Mouse (Mus musculus) limb, embryonic 13.5 days (tissue): Measurements from ENCODE around the gene Gtf2f2. TPM values are rescaled to one million over a fixed set of nuclear protein-coding genes. Genes with fewer than 3 reads are reported as not detected.

Source experiments
- ATAC-seq: fragments of 200-750 bp; cut with Nextera tagmentation; 2 replicates; pipeline ENCODE4 v1.8.0; 2017; ENCODE audit warnings: low read depth, moderate number of reproducible peaks, moderate TSS enrichment; ENCODE audit not compliant: low FRiP score
- H3K27ac ChIP-seq: fragments of 300-500 bp; sonication (generic); 2 replicates; pipeline ENCODE4 v1.5.1; 2015; ENCODE audit warnings: inconsistent platforms, mild to moderate bottlenecking, moderate library complexity
- H3K27me3 ChIP-seq: fragments of 300-500 bp; sonication (generic); 2 replicates; pipeline ENCODE4 v1.6.1; 2015; ENCODE audit warnings: mild to moderate bottlenecking, inconsistent platforms
- H3K36me3 ChIP-seq: fragments of 300-500 bp; sonication (generic); 2 replicates; pipeline ENCODE4 v1.6.1; 2015; ENCODE audit warnings: inconsistent platforms, mild to moderate bottlenecking, moderate library complexity
- H3K4me1 ChIP-seq: fragments of 300-500 bp; sonication (generic); 2 replicates; pipeline ENCODE4 v1.6.1; 2015; ENCODE audit warnings: inconsistent platforms
- H3K4me2 ChIP-seq: fragments of 300-500 bp; sonication (generic); replicated peaks from 2 replicates; pipeline ENCODE4 v1.6.1; 2015; ENCODE audit warnings: inconsistent platforms, mild to moderate bottlenecking, moderate library complexity
- H3K4me3 ChIP-seq: fragments of 300-500 bp; sonication (generic); 2 replicates; pipeline ENCODE4 v1.5.1; 2015; ENCODE audit warnings: moderate library complexity, mild to moderate bottlenecking, inconsistent platforms
- H3K9ac ChIP-seq: fragments of 300-500 bp; sonication (generic); 2 replicates; pipeline ENCODE4 v1.6.1; 2015; ENCODE audit warnings: mild to moderate bottlenecking, inconsistent platforms
- H3K9me3 ChIP-seq: fragments of 300-500 bp; sonication (generic); 2 replicates; pipeline ENCODE4 v1.6.1; 2016; ENCODE audit warnings: inconsistent platforms
- WGBS: fragments of 180-500 bp; shearing (Covaris S2); methylation state at CpG from one replicate; pipeline ENCODE4 v1.1.7; 2015; 5-methylcytosine and 5-hydroxymethylcytosine counted together
- polyA plus RNA-seq: library from polyadenylated mRNA; unstranded; fragments of >200 nt; fragmentation: Nextera tagmentation; extraction: Ambion mirVana; gene quantifications from 2 replicates; pipeline ENCODE4 v1.2.1, GENCODE M21; 2015

The Gtf2f2 gene
- 41.4 TPM in 2 replicates for polyA plus RNA-seq

DNA sequence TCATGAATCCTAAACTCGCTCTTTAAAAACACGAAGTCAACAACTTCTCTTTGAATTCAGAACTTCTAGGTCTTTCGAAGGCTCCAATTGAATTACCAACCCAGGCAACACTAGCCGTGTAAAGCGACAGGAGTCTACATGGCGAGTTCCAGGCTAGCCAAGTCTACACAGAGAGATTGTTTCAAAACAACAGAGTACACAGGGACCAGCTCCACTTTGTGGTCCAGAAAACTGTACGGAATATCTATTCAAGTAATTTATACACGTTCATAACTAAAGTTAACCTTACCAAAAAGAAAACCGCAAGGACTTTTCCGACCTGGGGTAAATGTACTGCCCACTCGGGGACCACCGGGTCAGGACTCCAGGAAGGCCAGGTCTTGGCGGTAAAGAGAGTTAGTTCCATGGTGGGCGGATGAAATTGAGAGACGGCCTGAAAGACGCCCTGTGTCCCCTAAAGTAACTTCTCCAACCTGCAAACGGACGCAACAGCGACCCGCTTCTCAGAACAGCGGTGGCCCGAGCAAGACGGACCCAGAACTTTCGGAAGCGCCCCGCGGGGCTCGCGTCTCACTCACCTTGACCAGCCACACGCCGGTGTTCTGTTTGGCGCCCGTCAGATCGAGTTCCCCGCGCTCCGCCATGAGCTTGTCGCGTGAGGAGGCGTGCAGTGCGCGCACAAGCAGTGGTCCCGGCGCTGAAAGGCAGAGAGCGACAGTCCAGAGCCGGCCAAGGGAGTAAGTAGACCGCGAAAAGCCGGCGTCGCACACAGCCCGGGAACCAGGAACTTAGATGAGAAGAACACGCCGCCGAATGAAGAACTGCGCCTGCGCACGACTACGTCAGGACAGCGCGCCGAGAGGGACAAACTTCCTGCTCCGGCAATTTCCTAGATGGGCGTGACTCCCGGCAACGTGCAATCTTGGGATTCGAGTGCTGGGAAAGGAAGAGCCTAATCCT lies at the start of gene Gtf2f2:
Gene Gtf2f2 (minus strand): TSS at position 764 of the 960 bp plus-strand sequence.
- Histone ChIP-seq H3K9me3 (no peaks in the 10 kb centered on the region), H3K27ac (peak within 1 kb of the TSS; percentile 81), H3K4me2 (peak within 1 kb of the TSS; percentile 83), H3K4me3 (peak within 1 kb of the TSS; percentile 93), H3K4me1 (peaks cover 22% of the 10 kb centered on the region), H3K9ac (peak within 1 kb of the TSS; percentile 88), H3K27me3 (no peaks in the 10 kb centered on the region), H3K36me3 (peaks cover 11% of the 10 kb centered on the region; the same call in 1 of the 2 replicates)
- WGBS: 1% methylated on average over 67 of the region's 67 CpGs
- ATAC-seq: peak; percentile 89

- no peak overlapping the region for H3K4me2 ChIP-seq
- H3K4me1 ChIP-seq: peaks cover 1% of the 10 kb centered on the region; the same call in 1 of the 2 replicates
- no peak for ATAC-seq
- no peaks in the 10 kb centered on the region for H3K36me3 ChIP-seq
- H3K9ac ChIP-seq: no peak overlapping the region
- H3K4me3 ChIP-seq: no peak overlapping the region
- H3K27ac ChIP-seq: no peak overlapping the region
- H3K27me3 ChIP-seq: no peaks in the 10 kb centered on the region
- WGBS: 73% methylated on average over 5 of the region's 5 CpGs
- H3K9me3 ChIP-seq: no peaks in the 10 kb centered on the region
Measured at GRCm38 (mm10) chr14:76059441-76059840, 48.8 kb upstream of the Gtf2f2 start.

- no peaks in the 10 kb centered on the region for H3K27me3 ChIP-seq
- no peak for ATAC-seq
- H3K4me2 ChIP-seq: no peak overlapping the region
- no peak overlapping the region for H3K4me3 ChIP-seq
- peaks cover 4% of the 10 kb centered on the region; the same call in 1 of the 2 replicates for H3K4me1 ChIP-seq
- WGBS: 87% methylated on average over 11 of the region's 11 CpGs
- H3K27ac ChIP-seq: no peak overlapping the region
- H3K9me3 ChIP-seq: no peaks in the 10 kb centered on the region
- no peak overlapping the region for H3K9ac ChIP-seq
- no peaks in the 10 kb centered on the region for H3K36me3 ChIP-seq
Measured at GRCm38 (mm10) chr14:76053726-76054125, 43.1 kb upstream of the Gtf2f2 start.

GRCm38 (mm10) chr14:76051966-76052365 lies 41.3 kb upstream of the Gtf2f2 start:
- no peak overlapping the region for H3K9ac ChIP-seq
- H3K4me3 ChIP-seq: no peak overlapping the region
- whole genome bisulfite sequencing: 89% methylated on average over 7 of the region's 7 CpGs
- H3K4me2 ChIP-seq: no peak overlapping the region
- peaks cover 4% of the 10 kb centered on the region; the same call in 1 of the 2 replicates for H3K4me1 ChIP-seq
- no peaks in the 10 kb centered on the region for H3K27me3 ChIP-seq
- no peaks in the 10 kb centered on the region for H3K9me3 ChIP-seq
- no peak overlapping the region for H3K27ac ChIP-seq
- no peak for ATAC-seq
- H3K36me3 ChIP-seq: no peaks in the 10 kb centered on the region

- 50% methylated on average over 1 of the region's 1 CpGs for WGBS
- H3K4me1 ChIP-seq: no peaks in the 10 kb centered on the region
Measured at GRCm38 (mm10) chr14:76045767-76046166, 35.1 kb upstream of the Gtf2f2 start.

DNA sequence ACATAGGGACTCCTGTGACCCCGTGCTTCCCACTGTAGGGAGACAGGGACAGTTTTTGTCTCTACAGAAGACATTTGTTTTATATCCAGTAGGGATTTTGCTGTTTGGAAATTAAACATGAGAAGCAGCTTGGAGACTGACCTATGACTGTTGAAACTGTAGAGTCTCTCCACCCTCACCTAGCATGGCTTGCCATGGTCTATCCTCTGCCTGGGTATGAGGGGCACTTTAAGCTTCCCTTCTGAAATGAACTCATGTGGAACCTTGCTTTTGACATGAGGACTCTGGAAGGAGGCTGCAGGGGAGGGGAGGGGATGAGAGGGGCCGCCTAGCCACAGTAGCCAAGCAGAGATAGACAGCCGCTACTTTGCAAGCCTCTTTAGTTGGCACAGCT lies 33.5 kb upstream of the Gtf2f2 start:
- no peak overlapping the region for H3K4me3 ChIP-seq
- no peak overlapping the region for H3K9ac ChIP-seq
- H3K4me1 ChIP-seq: no peaks in the 10 kb centered on the region
- H3K27ac ChIP-seq: no peak overlapping the region
- no peaks in the 10 kb centered on the region for H3K9me3 ChIP-seq
- H3K36me3 ChIP-seq: no peaks in the 10 kb centered on the region
- 70% methylated on average over 3 of the region's 3 CpGs for WGBS
- H3K27me3 ChIP-seq: no peaks in the 10 kb centered on the region
- ATAC-seq: no peak
- no peak overlapping the region for H3K4me2 ChIP-seq

More at GRCm38 (mm10) chr14:76045767-76046166, 35.1 kb upstream of the Gtf2f2 start:
- Histone ChIP-seq H3K27ac (no peak overlapping the region), H3K27me3 (no peaks in the 10 kb centered on the region), H3K9me3 (no peaks in the 10 kb centered on the region), H3K4me2 (no peak overlapping the region), H3K4me3 (no peak overlapping the region), H3K36me3 (no peaks in the 10 kb centered on the region), H3K9ac (no peak overlapping the region)
- ATAC-seq: no peak

GRCm38 (mm10) chr14:76043251-76044163 lies 32.8 kb upstream of the Gtf2f2 start:
- no peak overlapping the region for H3K4me2 ChIP-seq
- no peaks in the 10 kb centered on the region for H3K27me3 ChIP-seq
- no peaks in the 10 kb centered on the region for H3K9me3 ChIP-seq
- H3K27ac ChIP-seq: no peak overlapping the region
- H3K4me1 ChIP-seq: no peaks in the 10 kb centered on the region
- H3K36me3 ChIP-seq: no peaks in the 10 kb centered on the region
- WGBS: 76% methylated on average over 14 of the region's 14 CpGs
- no peak overlapping the region for H3K4me3 ChIP-seq
- no peak for ATAC-seq
- H3K9ac ChIP-seq: no peak overlapping the region

DNA sequence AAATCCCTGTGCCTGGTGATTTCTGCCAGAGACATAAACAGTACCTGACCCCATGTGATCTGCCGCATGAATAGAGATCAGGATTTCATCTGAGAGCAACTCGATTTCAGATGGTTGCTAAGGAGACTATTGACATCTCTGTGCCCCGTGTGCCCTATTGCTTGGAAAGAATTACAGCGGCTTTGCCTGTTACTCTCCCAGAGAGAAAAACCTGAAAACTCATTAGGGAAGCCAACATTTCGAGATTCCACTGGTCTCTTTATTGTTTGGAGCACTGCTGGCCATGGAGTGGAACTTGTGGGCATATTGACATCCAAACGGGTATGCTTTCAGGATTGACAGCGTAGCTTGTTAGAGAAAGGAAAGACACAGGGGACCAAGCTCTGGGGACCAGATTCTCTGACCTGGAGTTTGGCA lies 22.6 kb upstream of the Gtf2f2 start:
- Histone ChIP-seq H3K27me3 (no peaks in the 10 kb centered on the region), H3K4me1 (peaks cover 28% of the 10 kb centered on the region), H3K36me3 (no peaks in the 10 kb centered on the region), H3K4me2 (peak overlapping the region; percentile 30), H3K4me3 (no peak overlapping the region), H3K27ac (no peak overlapping the region), H3K9ac (no peak overlapping the region), H3K9me3 (no peaks in the 10 kb centered on the region)
- WGBS: 19% methylated on average over 7 of the region's 7 CpGs
- ATAC-seq: no peak

GRCm38 (mm10) chr14:76032671-76033136 lies 22.0 kb upstream of the Gtf2f2 start:
- H3K36me3 ChIP-seq: no peaks in the 10 kb centered on the region
- no peak overlapping the region for H3K27ac ChIP-seq
- WGBS: 6% methylated on average over 7 of the region's 7 CpGs
- H3K9ac ChIP-seq: no peak overlapping the region
- no peak; the same call in 1 of the 2 replicates for ATAC-seq
- no peak overlapping the region for H3K4me3 ChIP-seq
- peak overlapping the region; percentile 30 for H3K4me2 ChIP-seq
- H3K4me1 ChIP-seq: peaks cover 28% of the 10 kb centered on the region
- H3K9me3 ChIP-seq: no peaks in the 10 kb centered on the region
- no peaks in the 10 kb centered on the region for H3K27me3 ChIP-seq

DNA sequence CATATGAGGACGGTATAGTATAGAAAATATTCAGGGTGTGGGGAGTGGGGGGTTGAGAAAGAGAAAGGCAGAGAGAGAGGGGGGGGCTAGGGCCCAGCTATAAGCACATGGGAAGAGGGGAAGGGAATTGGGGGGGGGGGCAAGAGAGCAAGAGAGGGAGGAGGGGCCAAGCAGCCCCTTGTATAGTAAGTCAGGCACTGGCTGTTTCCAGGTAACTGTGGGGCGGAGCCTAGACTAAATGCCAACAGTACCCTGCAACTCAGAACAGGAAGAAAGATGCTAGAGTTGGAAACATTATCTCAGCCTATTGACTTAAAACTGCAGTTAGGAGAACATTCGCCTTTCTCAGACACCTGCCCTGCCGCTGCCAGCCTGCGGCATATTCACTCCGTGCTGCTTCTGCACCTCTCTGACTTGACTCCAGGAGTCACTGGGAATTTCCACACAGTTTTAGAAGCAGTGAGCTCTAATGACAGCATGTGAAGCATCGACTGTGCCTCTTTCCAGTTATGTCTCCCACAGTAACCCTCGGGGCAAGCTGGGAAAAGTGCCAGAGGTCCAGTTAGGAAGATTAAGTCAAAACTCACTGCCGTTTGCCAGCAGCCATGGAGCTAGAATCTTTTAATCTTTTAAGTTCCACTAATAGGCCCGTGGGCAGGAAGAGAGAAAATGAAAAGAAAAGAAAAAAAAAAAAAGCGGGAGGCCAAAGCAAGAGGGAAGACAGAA lies 20.6 kb upstream of the Gtf2f2 start:
- no peak overlapping the region for H3K4me3 ChIP-seq
- H3K9ac ChIP-seq: no peak overlapping the region
- H3K9me3 ChIP-seq: no peaks in the 10 kb centered on the region
- no peaks in the 10 kb centered on the region for H3K27me3 ChIP-seq
- no peaks in the 10 kb centered on the region for H3K36me3 ChIP-seq
- ATAC-seq: peak; percentile 61; the same call in 1 of the 2 replicates
- peak overlapping the region; percentile 35 for H3K4me2 ChIP-seq
- 0 out of 2 replicates have a peak overlapping the region, but pooled peaks have one; percentile 11 for H3K27ac ChIP-seq
- peaks cover 28% of the 10 kb centered on the region for H3K4me1 ChIP-seq
- WGBS: 35% methylated on average over 11 of the region's 11 CpGs

DNA sequence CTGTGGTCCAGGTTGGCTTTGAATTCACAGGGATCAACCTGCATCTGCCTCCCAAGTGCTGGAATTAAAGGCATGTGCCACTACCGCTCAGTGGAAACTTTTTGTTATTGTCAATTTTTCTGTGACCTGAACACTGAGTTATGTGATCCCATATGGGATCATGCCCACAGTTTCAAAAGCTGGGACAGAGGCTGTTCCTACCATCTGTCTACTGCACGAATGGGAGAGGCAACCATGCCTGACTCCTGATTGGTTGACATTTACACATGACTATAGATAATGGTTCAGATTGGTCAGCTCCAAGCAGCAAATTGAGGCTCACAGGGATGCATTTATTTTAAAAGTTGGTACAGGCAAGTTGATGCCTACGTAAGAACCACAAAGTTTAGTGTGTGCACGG lies 14.0 kb upstream of the Gtf2f2 start:
- H3K4me3 ChIP-seq: no peak overlapping the region
- no peak for ATAC-seq
- 0 out of 2 replicates have a peak, but pooled peaks cover 1% of the 10 kb centered on the region for H3K9me3 ChIP-seq
- no peaks in the 10 kb centered on the region for H3K27me3 ChIP-seq
- 82% methylated on average over 4 of the region's 4 CpGs for WGBS
- H3K4me2 ChIP-seq: no peak overlapping the region
- H3K9ac ChIP-seq: no peak overlapping the region
- H3K4me1 ChIP-seq: no peaks in the 10 kb centered on the region
- no peak overlapping the region for H3K27ac ChIP-seq
- H3K36me3 ChIP-seq: no peaks in the 10 kb centered on the region
